Mouse (Mus musculus) embryonic facial prominence, embryonic 10.5 days (tissue): ENCODE results near the gene Glt28d2. TPM values are rescaled to one million over a fixed set of nuclear protein-coding genes. Genes with fewer than 3 reads are reported as not detected.

Experiments used
- DNase-seq: peaks from one replicate; pipeline ENCODE4 v3.0.0-alpha.2; 2017; ENCODE audit warnings: low spot score
- H3K27ac ChIP-seq: fragments of 300-500 bp; sonication (generic); replicated peaks from 2 replicates; pipeline ENCODE4 v1.5.1; 2016; ENCODE audit warnings: mild to moderate bottlenecking
- H3K27me3 ChIP-seq: fragments of 300-500 bp; sonication (generic); replicated peaks from 2 replicates; pipeline ENCODE4 v1.6.1; 2016; ENCODE audit warnings: low read depth, mild to moderate bottlenecking; ENCODE audit not compliant: poor library complexity, severe bottlenecking
- H3K36me3 ChIP-seq: fragments of 300-500 bp; sonication (generic); replicated peaks from 2 replicates; pipeline ENCODE4 v1.6.1; 2016; ENCODE audit warnings: mild to moderate bottlenecking, moderate library complexity
- H3K4me1 ChIP-seq: fragments of 300-500 bp; sonication (generic); 2 replicates; pipeline ENCODE4 v1.6.1; 2016
- H3K4me3 ChIP-seq: fragments of 300-500 bp; sonication (generic); 2 replicates; pipeline ENCODE4 v1.5.1; 2016; ENCODE audit warnings: mild to moderate bottlenecking, moderate library complexity
- H3K9me3 ChIP-seq: fragments of 300-500 bp; sonication (generic); 2 replicates; pipeline ENCODE4 v1.6.1; 2016; ENCODE audit warnings: mild to moderate bottlenecking
- WGBS: fragments of 180-500 bp; shearing (Covaris S2); methylation state at CpG from one replicate; pipeline ENCODE4 v1.1.7; 2016; 5-methylcytosine and 5-hydroxymethylcytosine counted together
- polyA plus RNA-seq: library from polyadenylated mRNA; unstranded; fragments of >200 nt; fragmentation: Nextera tagmentation; extraction: Ambion mirVana; gene quantifications from 2 replicates; pipeline ENCODE4 v1.2.1, GENCODE M21; 2016

The Glt28d2 gene
- polyA plus RNA-seq, 1 experiment from 2014 or later = 0.59 TPM

DNA sequence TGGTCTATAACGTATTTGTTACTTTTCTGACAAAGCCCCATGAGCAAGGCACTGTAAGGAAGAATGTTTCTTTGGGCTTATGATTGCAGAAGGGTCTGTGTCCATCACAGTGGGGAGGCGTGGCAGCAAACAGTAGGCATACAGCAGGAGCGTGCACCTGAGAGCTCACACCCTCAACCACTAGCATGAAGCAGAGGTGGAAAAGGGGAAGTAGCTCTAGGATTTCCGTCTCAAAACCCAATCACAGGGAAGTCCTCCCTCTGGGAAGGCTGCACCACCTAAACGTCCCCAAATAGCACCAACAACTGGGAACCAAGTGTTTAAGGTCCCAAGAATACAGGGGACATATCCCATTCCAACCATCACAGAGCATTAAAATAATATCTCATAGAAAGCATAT, 26.3 kb downstream of the Glt28d2 start:
- 85% methylated on average over 5 of the region's 5 CpGs for WGBS
- Histone ChIP-seq H3K27me3 (no peaks in the 10 kb centered on the region), H3K27ac (no peak overlapping the region), H3K9me3 (no peaks in the 10 kb centered on the region), H3K4me3 (no peak overlapping the region), H3K36me3 (no peaks in the 10 kb centered on the region), H3K4me1 (peaks cover 19% of the 10 kb centered on the region)
- DNase-seq = no peak

DNA sequence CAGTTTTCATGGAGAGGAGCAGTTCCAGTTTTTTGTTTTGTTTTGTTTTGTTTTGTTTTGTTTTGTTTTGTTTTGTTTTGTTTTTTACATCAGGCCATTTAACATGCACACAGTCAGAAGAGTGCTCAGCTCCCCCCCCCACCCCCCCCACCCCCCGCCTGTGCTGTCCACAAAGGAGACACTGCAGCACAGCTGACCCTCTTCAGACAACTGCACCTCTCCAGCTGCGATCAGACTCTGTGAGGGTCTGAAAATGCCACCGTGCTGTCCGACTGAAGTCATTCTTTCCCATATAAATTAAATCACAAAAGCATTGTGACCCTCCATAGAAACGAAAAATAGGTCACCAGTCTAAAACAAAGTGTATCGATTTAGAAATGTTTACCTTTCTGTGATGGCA, 28.0 kb downstream of the Glt28d2 start:
- Histone ChIP-seq H3K4me1 (peaks cover 19% of the 10 kb centered on the region), H3K36me3 (no peaks in the 10 kb centered on the region), H3K4me3 (no peak overlapping the region), H3K27ac (no peak overlapping the region), H3K27me3 (no peaks in the 10 kb centered on the region), H3K9me3 (no peaks in the 10 kb centered on the region)
- WGBS = 78% methylated on average over 6 of the region's 6 CpGs
- no peak for DNase-seq

DNA sequence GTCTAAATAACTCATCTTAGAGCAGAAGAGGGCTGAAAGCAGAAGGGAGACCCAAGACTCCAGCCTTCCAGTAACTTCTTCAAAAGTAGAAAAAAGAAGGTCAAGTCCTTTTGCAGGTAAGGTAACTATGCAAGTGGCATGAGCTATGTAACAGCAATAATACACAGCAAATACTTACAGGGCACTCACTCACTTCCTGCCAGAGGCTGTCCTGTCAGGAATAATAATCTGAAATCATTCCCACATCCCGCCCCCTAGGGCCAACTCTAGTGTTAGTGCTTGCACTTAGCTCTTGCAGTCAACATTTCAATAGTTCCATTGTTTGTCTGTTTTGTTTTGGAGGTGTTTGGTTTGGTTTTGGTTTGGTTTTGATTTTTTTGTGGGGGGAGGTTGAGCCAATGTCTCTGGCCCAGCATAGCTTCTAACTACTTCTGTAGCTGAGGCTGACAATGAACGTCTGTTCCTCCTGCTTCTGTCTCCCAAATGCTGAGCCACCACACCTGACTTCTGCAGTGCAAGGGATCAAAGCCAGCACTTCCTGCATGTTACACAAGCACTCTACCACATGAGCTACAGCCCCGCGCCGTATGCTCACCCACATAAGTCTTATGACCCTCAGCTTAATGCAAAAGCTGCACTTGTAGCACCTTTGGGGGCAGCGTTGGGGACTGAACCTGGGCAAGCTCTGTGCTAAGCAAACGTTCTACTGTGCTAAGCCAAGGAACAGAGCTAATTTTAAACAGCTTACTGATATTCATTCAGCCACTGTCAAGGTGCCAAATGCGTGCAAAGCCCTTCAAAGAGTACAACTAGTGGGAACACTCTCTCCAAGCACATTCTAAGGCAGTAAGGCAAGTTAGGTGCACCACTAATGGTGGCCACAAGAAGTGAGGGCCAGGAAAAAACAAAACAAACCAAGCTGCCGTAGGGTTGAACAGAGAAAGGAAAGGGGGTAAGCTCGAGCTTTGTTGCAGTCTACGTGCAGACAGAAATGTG, 28.9 kb downstream of the Glt28d2 start:
- Histone ChIP-seq H3K36me3 (no peaks in the 10 kb centered on the region), H3K27ac (no peak overlapping the region), H3K4me3 (no peak overlapping the region), H3K4me1 (peaks cover 19% of the 10 kb centered on the region), H3K9me3 (no peaks in the 10 kb centered on the region), H3K27me3 (no peaks in the 10 kb centered on the region)
- DNase-seq = no peak
- WGBS = 65% methylated on average over 11 of the region's 11 CpGs

DNA sequence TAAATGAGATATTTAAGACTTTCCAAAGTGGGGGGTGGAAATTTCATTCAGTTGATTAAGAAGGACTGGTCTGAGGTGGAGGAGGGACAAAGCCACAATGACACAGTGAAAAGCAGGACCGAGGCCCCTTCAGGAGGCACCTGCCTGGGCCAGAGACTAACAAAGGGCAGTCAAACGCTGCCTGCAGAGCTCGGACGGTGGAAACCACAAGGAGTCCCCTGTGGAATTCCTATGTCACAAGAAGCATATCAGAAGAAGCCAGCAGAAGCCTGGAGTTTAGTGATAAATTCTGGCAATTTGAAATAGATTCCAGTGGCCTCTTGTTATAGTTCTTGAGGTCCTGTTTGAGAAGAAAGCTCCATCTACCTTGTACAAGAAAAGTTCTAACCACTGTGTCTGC, 30.2 kb downstream of the Glt28d2 start:
- Histone ChIP-seq H3K4me1 (peaks cover 19% of the 10 kb centered on the region), H3K4me3 (no peak overlapping the region), H3K27ac (no peak overlapping the region), H3K36me3 (no peaks in the 10 kb centered on the region), H3K9me3 (no peaks in the 10 kb centered on the region), H3K27me3 (no peaks in the 10 kb centered on the region)
- 31% methylated on average over 4 of the region's 4 CpGs for WGBS
- no peak for DNase-seq

DNA sequence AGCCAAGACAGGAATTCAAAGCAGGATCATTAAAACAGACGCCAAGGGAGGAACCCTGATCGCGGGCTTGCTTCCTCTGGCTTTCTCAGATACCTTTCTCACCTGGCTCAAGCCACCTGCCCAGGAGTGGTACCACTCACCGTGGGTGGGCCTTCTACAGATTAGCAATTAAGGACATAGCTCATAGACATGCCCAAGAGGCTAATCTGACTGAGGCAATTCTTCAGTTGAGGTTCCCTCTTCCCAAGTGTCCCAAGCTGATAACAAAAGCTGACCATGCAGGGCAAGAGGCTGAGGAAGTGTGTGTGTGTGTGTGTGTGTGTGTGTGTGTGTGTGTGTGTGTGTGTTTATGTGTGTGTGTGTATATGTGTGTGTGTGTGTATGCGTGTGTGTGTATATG, 31.4 kb downstream of the Glt28d2 start:
- WGBS = 85% methylated on average over 5 of the region's 5 CpGs

DNA sequence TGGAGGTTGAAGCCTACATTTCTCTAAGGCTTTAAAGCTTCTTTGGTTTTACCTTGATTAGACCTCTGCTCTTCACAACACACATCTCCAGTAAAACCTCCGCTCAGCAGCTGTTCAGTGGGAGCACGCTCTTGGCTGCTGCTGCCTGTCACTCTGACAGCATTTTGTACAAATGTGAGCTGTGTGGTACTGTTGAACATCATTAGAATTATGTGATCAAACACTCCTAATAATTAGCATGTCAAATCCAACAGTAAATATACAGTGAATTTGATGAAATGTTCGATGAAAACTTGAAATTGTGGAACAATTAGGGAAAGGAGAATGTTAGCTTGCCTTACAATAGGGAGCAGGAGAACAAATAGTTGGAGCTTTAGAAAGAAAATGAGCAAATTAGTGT, 32.3 kb downstream of the Glt28d2 start:
- no peaks in the 10 kb centered on the region for H3K36me3 ChIP-seq
- H3K27me3 ChIP-seq = no peaks in the 10 kb centered on the region
- no peaks in the 10 kb centered on the region for H3K9me3 ChIP-seq
- H3K4me1 ChIP-seq = peaks cover 19% of the 10 kb centered on the region
- DNase-seq = no peak
- H3K27ac ChIP-seq = no peak overlapping the region
- H3K4me3 ChIP-seq = no peak overlapping the region
- whole genome bisulfite sequencing = 92% methylated on average over 3 of the region's 3 CpGs

More for the DNA sequence above, 31.4 kb downstream of the Glt28d2 start:
- Histone ChIP-seq H3K4me3 (no peak overlapping the region), H3K9me3 (no peaks in the 10 kb centered on the region), H3K27ac (no peak overlapping the region), H3K4me1 (peaks cover 19% of the 10 kb centered on the region), H3K36me3 (no peaks in the 10 kb centered on the region), H3K27me3 (no peaks in the 10 kb centered on the region)
- no peak for DNase-seq

DNA sequence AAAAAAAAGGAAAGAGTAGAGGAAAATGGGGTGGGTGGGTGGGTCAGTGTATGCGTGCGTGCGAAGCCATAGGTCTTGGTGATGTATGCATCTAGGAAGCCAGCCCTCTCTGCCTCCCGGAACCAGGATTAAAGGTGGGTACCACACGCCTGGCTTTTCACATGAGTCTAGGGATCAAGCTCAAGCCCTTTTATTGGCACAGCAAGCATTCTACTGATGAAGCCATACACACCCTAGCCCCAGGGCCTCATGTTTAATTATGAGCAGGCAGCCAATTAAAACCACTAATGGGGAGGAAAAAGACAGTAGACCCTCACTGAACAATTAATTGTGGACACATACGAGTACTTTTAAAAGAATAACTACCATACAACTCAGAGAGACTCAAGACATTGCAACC, 33.2 kb downstream of the Glt28d2 start:
- H3K9me3 ChIP-seq = no peaks in the 10 kb centered on the region
- no peaks in the 10 kb centered on the region for H3K36me3 ChIP-seq
- H3K4me1 ChIP-seq = peaks cover 19% of the 10 kb centered on the region
- H3K27ac ChIP-seq = no peak overlapping the region
- H3K27me3 ChIP-seq = no peaks in the 10 kb centered on the region
- 86% methylated on average over 6 of the region's 6 CpGs for WGBS
- DNase-seq = no peak
- no peak overlapping the region for H3K4me3 ChIP-seq

DNA sequence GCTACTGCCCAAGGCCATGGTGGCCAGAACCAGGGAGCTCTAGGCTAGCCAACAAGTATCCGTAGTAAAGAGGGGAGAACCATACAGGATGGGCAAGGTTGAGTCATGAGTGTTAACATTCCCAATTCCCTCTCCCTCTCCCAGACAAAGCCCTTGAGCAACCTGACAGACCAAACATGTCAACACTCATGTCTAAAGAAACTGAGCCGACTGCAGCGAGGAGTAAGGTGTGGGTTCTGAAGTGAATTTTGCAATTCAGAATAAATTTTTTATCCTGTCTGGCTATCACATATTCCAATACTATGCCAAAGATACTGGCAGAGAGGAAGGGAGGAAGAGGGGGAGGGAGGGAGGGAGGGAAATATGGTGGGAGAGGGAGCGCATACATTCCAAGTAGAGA, 33.6 kb downstream of the Glt28d2 start:
- Histone ChIP-seq H3K9me3 (no peaks in the 10 kb centered on the region), H3K27ac (no peak overlapping the region), H3K27me3 (no peaks in the 10 kb centered on the region), H3K36me3 (no peaks in the 10 kb centered on the region), H3K4me1 (peaks cover 16% of the 10 kb centered on the region), H3K4me3 (no peak overlapping the region)
- 88% methylated on average over 4 of the region's 4 CpGs for WGBS
- DNase-seq = no peak

DNA sequence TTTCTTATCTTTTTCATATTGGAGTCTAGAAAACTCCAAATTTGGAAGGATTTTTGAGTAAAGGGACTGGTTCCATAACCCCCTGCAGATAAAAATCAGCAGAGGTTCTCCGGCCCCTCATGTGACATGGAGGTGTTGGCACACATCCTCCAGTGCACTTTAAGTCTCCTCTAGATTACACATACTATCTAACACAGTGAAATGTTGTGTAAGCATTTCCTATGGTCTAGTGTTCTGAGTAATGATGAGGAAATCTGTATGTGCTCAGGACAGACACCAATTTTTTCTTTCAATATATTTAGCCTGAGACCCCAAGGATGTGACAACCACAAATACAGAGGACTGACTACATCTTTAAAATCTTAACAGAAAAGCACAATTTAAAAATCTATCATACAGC, 37.2 kb downstream of the Glt28d2 start:
- Histone ChIP-seq H3K27ac (no peak overlapping the region), H3K27me3 (no peaks in the 10 kb centered on the region), H3K4me3 (no peak overlapping the region), H3K36me3 (no peaks in the 10 kb centered on the region), H3K9me3 (no peaks in the 10 kb centered on the region), H3K4me1 (no peaks in the 10 kb centered on the region)
- no peak for DNase-seq
- WGBS = 90% methylated on average over 1 of the region's 1 CpGs

DNA sequence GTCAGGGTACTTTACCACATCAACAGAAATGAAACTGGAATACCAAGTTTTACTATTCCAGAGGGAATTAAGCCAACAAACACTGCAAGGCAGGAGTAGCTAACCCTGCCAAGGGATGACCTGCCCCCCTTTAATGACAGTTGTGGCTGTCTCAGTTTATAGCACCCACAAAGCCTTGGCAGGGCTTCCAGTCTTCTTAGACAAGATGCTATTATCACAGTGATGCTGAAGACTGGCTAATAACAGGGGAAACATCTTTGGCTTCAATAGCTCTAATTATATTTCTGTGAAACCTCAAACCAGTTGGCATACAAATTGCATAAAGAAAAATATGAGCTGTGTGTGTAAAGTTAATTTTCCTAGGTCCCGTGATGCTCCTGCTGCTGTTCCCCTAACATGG, 41.0 kb downstream of the Glt28d2 start:
- H3K4me3 ChIP-seq = no peak overlapping the region
- DNase-seq = no peak
- no peaks in the 10 kb centered on the region for H3K36me3 ChIP-seq
- H3K27ac ChIP-seq = no peak overlapping the region
- 79% methylated on average over 1 of the region's 1 CpGs for WGBS
- H3K9me3 ChIP-seq = no peaks in the 10 kb centered on the region
- no peaks in the 10 kb centered on the region for H3K27me3 ChIP-seq
- H3K4me1 ChIP-seq = peaks cover 15% of the 10 kb centered on the region

DNA sequence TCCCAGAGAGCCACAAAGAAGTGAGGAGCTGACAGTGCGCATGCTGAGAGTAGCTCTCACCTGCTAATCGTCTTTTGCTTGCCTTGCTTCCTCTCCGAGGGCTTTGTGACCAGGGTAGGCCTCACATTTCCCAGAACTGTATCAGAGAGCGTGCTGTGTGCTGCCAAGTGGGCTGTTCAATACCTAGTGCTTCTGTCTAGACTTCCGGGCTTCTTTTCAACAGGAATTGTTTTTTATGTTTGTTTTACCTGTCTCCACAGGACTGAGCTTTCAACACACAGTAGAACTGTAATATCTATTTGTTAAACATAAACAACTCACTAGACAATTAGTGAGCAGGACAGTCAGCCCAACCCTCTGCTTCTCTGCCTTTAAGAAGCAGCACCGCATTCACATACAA, 42.0 kb downstream of the Glt28d2 start:
- H3K27me3 ChIP-seq = no peaks in the 10 kb centered on the region
- no peak overlapping the region for H3K27ac ChIP-seq
- peaks cover 15% of the 10 kb centered on the region for H3K4me1 ChIP-seq
- H3K4me3 ChIP-seq = no peak overlapping the region
- no peaks in the 10 kb centered on the region for H3K9me3 ChIP-seq
- no peak for DNase-seq
- WGBS = 85% methylated on average over 6 of the region's 6 CpGs
- H3K36me3 ChIP-seq = no peaks in the 10 kb centered on the region

DNA sequence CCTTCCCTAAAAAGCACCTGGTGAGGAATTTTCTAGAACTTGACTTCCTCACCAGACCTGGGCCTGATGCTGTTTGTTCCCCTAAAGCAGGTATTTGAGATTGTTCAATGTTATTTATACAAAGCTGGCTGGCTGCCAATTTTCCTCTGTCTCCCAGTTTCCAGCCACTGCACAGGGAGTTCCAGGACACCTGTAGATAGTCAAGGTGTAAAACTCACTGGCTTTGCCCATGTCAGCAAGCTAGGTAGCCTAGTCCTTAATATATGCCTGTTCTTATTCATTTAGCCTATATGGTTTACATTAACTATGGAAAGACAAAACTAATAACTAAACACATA, 44.5 kb downstream of the Glt28d2 start:
- no peak overlapping the region for H3K27ac ChIP-seq

DNA sequence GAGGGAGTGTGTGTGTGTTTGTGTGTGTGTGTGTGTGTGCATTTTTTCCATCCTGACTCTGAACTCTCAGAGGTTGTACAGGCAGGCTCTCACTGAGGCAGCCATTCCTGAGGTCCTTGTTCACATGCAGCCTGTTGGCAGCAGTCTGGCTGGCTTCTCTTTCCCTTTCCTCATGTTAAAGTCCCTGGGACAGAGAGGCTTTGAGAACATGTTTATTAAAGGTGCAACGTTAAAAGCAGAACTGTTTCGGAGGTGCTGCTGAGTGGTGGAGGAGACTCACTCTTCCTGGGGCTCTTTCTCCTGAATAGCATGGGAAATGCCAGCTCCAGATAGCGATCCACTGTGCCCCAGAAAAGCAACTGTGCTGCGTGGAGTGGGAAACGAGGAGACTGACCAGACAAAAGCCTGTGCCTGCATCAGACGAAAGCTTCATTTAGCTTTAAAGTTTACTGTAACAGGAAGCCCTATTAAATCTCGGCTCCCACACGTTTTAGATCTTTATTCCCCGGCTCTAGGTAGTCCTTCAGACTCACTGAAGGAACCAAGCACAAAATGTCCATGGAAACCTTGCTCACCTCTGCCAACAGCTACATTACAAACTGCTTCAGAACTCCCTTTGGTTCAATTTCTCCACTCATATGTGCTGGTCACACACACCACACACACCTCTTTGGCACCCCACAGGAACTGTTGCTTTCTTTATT, 45.0 kb downstream of the Glt28d2 start:
- H3K9me3 ChIP-seq = no peaks in the 10 kb centered on the region
- WGBS = 56% methylated on average over 9 of the region's 9 CpGs
- no peak for DNase-seq
- H3K27me3 ChIP-seq = no peaks in the 10 kb centered on the region
- H3K27ac ChIP-seq = peak overlapping the region; percentile 62
- peaks cover 15% of the 10 kb centered on the region for H3K4me1 ChIP-seq
- H3K36me3 ChIP-seq = no peaks in the 10 kb centered on the region
- H3K4me3 ChIP-seq = no peak overlapping the region

More for the DNA sequence above, 44.5 kb downstream of the Glt28d2 start:
- H3K4me1 ChIP-seq = peaks cover 15% of the 10 kb centered on the region
- no peak overlapping the region for H3K4me3 ChIP-seq
- H3K9me3 ChIP-seq = no peaks in the 10 kb centered on the region
- H3K27me3 ChIP-seq = no peaks in the 10 kb centered on the region
- no peaks in the 10 kb centered on the region for H3K36me3 ChIP-seq
- no peak for DNase-seq
